Mouse (Mus musculus) hindbrain, embryonic 12.5 days (tissue): Measurements from ENCODE around the gene Fdxr. TPM values are rescaled to one million over a fixed set of nuclear protein-coding genes. Genes with fewer than 3 reads are reported as not detected.

Experiments
- microRNA-seq: library from miRNA; unstranded; fragments of <30 nt; microRNA quantifications from one replicate; pipeline ENCODE4, GENCODE M21; 2017
- polyA plus RNA-seq: library from polyadenylated mRNA; unstranded; fragments of >200 nt; fragmentation: Nextera tagmentation; extraction: Ambion mirVana; gene quantifications from 2 replicates; pipeline ENCODE4 v1.2.1, GENCODE M21; 2016

Gene Fdxr
- polyA plus RNA-seq, 1 experiment from 2014 or later = 18.0 TPM

Small RNA genes within 50 kb of the gene (microRNA-seq; reads per million reads assigned to microRNA genes)
- gene Gm25837 = not detected

Other genes with a start within 250 kb of the Fdxr start
- not detected in 2 replicates for gene Cd300ld5, start 239.3 kb downstream of the Fdxr start, polyA plus RNA-seq
- gene Cd300ld3, start 228.6 kb downstream of the Fdxr start, polyA plus RNA-seq = not detected in 2 replicates
- gene Cd300e, start 214.9 kb downstream of the Fdxr start, polyA plus RNA-seq = not detected in 2 replicates
- 1.1 and 1.5 TPM in 2 replicates for gene Rab37, start 185.6 kb downstream of the Fdxr start, polyA plus RNA-seq
- gene Cd300lf, start 143.1 kb downstream of the Fdxr start, polyA plus RNA-seq = 0.27 TPM in 1 of 2 replicates, not detected in the other
- 35.7 and 42.3 TPM in 2 replicates for gene Slc9a3r1, start 113.7 kb downstream of the Fdxr start, polyA plus RNA-seq
- gene Tmem104, start 89.6 kb downstream of the Fdxr start, polyA plus RNA-seq = 9.0 and 10.4 TPM in 2 replicates
- 19.1 and 21.1 TPM in 2 replicates for gene Nat9, start 89.2 kb downstream of the Fdxr start, polyA plus RNA-seq
- gene Grin2c, start 9.8 kb downstream of the Fdxr start, polyA plus RNA-seq = 0.21 and 0.57 TPM in 2 replicates
- 0.13 and 0.25 TPM in 2 replicates for gene Fads6, start 20.6 kb upstream of the Fdxr start, polyA plus RNA-seq
- not detected in 2 replicates for gene Otop2, start 30.1 kb upstream of the Fdxr start, polyA plus RNA-seq
- not detected in 2 replicates for gene Ush1g, start 45.0 kb upstream of the Fdxr start, polyA plus RNA-seq
- 0.13 and 0.17 TPM in 2 replicates for gene Otop3, start 57.7 kb upstream of the Fdxr start, polyA plus RNA-seq
- gene Hid1, start 90.7 kb upstream of the Fdxr start, polyA plus RNA-seq = 26.5 and 28.0 TPM in 2 replicates
- gene Cdr2l, start 104.9 kb upstream of the Fdxr start, polyA plus RNA-seq = 27.6 and 28.8 TPM in 2 replicates
- 180 and 190 TPM in 2 replicates for gene Mrpl58, start 126.7 kb upstream of the Fdxr start, polyA plus RNA-seq
- gene Atp5h, start 142.9 kb upstream of the Fdxr start, polyA plus RNA-seq = 810 and 835 TPM in 2 replicates
- gene Kctd2, start 143.1 kb upstream of the Fdxr start, polyA plus RNA-seq = 30.0 and 33.0 TPM in 2 replicates
- 0.20 TPM in 1 of 2 replicates, not detected in the other for gene Trim80, start 163.5 kb upstream of the Fdxr start, polyA plus RNA-seq
- not detected in 2 replicates for gene Slc16a5, start 185.4 kb upstream of the Fdxr start, polyA plus RNA-seq
- gene Armc7, start 198.6 kb upstream of the Fdxr start, polyA plus RNA-seq = 10.2 and 15.2 TPM in 2 replicates
- gene Nt5c, start 214.8 kb upstream of the Fdxr start, polyA plus RNA-seq = 81.5 and 86.5 TPM in 2 replicates
- 953 and 959 TPM in 2 replicates for gene Jpt1, start 237.3 kb upstream of the Fdxr start, polyA plus RNA-seq